Mouse (Mus musculus): ENCODE data around the gene Dnajc28. TPM values are rescaled to one million over a fixed set of nuclear protein-coding genes. Genes with fewer than 3 reads are reported as not detected.

Gene Dnajc28
- total and polyA plus RNA-seq, 2 experiments from 2014 or later, result 2.6 to 3.9 TPM

DNA sequence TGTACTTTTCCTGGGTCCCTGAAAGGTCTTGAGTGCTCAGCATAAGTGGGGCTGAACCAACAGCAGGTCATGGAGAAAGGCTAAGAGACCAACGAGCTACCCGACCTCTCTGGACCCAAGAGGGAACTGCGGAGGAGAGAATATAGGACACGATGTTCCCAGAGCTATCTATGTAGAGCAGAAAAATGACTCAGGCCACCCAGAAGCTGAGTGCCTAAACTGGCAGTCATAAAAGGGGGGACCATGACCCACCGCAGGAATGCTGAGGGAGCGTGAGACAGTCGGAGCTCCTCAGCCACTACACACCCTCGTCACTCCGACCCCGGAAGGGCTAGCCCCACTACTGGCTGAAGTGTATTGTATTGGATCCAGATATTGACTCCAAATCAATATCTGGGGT is 49.9 kb downstream of the Dnajc28 start:
- 88% methylated on average over 10 of the region's 10 CpGs for WGBS
- Histone ChIP-seq H3K36me3 (ENCODE audit: insufficient read depth, low read length) (0 out of 2 replicates have a peak, but pooled peaks cover 5% of the 10 kb centered on the region), H3K9ac (replicated peaks; ENCODE audit: low read length, poor library complexity, severe bottlenecking) (no peak overlapping the region), H3K9me3 (ENCODE audit: low read length) (no peaks in the 10 kb centered on the region), H3K4me3 (ENCODE audit: low read depth, low read length) (no peak overlapping the region), H3K27ac (ENCODE audit: low read depth, low read length) (no peak overlapping the region), H3K4me2 (ENCODE audit: low read depth, low read length, poor library complexity, severe bottlenecking) (no peak overlapping the region), H3K27me3 (ENCODE audit: insufficient read depth, low read length) (no peaks in the 10 kb centered on the region), H3K4me1 (ENCODE audit: insufficient read depth, low read length) (no peaks in the 10 kb centered on the region)
- DNase-seq (ENCODE audit: low spot score), result no peak
- ATAC-seq (ENCODE audit: low FRiP score), result no peak
- TF ChIP-seq CTCF (IDR thresholded peaks at IDR 0.05), result no peak

DNA sequence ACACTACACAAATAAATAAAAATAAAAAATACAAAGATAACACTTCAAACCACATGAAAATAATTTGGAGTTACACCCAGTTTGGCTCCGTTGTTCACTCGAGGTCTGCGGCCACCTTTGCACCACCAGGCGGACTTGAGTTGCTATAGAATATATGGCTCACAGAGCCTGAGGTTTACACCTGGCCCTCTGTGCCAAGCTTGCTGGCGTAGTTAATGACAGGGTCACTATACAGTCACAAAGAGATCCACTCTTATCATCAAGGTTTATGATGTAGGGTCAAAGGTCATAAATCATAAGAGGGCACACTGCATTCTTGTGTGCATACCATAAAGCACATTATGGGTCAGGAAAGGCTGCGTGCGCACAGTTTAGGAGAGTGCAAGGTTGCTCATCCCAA is 52.8 kb downstream of the Dnajc28 start:
- TF ChIP-seq CTCF (IDR thresholded peaks at IDR 0.05), result no peak
- H3K4me1 ChIP-seq (ENCODE audit: insufficient read depth, low read length), result no peaks in the 10 kb centered on the region
- no peak overlapping the region for H3K4me2 ChIP-seq (ENCODE audit: low read depth, low read length, poor library complexity, severe bottlenecking)
- WGBS, result 95% methylated on average over 7 of the region's 7 CpGs
- no peaks in the 10 kb centered on the region for H3K9me3 ChIP-seq (ENCODE audit: low read length)
- H3K27me3 ChIP-seq (ENCODE audit: insufficient read depth, low read length), result no peaks in the 10 kb centered on the region
- H3K36me3 ChIP-seq (ENCODE audit: insufficient read depth, low read length), result peaks cover 25% of the 10 kb centered on the region; the same call in 1 of the 2 replicates
- DNase-seq (ENCODE audit: low spot score) (no peak), ATAC-seq (ENCODE audit: low FRiP score) (no peak)
- no peak overlapping the region for H3K9ac ChIP-seq (replicated peaks; ENCODE audit: low read length, poor library complexity, severe bottlenecking)
- H3K27ac ChIP-seq (ENCODE audit: low read depth, low read length), result no peak overlapping the region
- no peak overlapping the region for H3K4me3 ChIP-seq (ENCODE audit: low read depth, low read length)

DNA sequence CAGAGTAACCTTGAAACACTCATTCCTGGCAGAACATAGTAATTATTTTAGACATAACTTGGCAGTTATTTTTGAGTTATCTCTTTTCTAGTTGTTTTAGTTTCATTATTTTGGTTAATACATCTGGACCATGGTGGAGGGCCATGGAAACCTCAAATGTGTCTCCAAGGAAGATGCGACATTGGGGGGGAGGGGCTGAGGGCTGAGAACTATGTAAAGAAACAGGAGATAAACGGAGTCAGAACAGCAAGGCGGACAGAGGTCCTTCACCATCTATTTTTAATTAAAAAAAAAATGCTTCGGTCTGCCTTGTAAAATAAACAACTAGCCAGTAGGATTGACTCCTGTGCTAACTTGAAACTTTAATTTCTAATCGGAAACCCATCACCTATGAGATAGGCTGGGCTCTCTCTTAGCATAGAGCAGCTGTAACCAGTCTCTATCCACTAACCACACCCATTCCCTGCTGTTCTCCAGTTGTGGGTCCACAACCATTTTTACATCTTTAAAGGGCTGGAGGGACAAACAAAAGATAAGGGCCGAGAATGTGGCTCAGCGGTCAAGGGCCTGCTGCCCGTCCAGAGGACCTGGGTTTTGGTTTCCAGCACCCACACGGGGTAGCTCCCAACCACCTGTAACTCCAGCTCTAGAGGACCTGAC is 53.4 kb downstream of the Dnajc28 start:
- DNase-seq (ENCODE audit: low spot score) (no peak), ATAC-seq (ENCODE audit: low FRiP score) (no peak)
- TF ChIP-seq CTCF (IDR thresholded peaks at IDR 0.05), result no peak
- Histone ChIP-seq H3K4me3 (ENCODE audit: low read depth, low read length) (no peak overlapping the region), H3K9ac (replicated peaks; ENCODE audit: low read length, poor library complexity, severe bottlenecking) (no peak overlapping the region), H3K27me3 (ENCODE audit: insufficient read depth, low read length) (no peaks in the 10 kb centered on the region), H3K36me3 (ENCODE audit: insufficient read depth, low read length) (peaks cover 25% of the 10 kb centered on the region; the same call in 1 of the 2 replicates), H3K27ac (ENCODE audit: low read depth, low read length) (no peak overlapping the region), H3K9me3 (ENCODE audit: low read length) (no peaks in the 10 kb centered on the region), H3K4me2 (ENCODE audit: low read depth, low read length, poor library complexity, severe bottlenecking) (no peak overlapping the region), H3K4me1 (ENCODE audit: insufficient read depth, low read length) (no peaks in the 10 kb centered on the region)
- WGBS, result 76% methylated on average over 9 of the region's 9 CpGs

DNA sequence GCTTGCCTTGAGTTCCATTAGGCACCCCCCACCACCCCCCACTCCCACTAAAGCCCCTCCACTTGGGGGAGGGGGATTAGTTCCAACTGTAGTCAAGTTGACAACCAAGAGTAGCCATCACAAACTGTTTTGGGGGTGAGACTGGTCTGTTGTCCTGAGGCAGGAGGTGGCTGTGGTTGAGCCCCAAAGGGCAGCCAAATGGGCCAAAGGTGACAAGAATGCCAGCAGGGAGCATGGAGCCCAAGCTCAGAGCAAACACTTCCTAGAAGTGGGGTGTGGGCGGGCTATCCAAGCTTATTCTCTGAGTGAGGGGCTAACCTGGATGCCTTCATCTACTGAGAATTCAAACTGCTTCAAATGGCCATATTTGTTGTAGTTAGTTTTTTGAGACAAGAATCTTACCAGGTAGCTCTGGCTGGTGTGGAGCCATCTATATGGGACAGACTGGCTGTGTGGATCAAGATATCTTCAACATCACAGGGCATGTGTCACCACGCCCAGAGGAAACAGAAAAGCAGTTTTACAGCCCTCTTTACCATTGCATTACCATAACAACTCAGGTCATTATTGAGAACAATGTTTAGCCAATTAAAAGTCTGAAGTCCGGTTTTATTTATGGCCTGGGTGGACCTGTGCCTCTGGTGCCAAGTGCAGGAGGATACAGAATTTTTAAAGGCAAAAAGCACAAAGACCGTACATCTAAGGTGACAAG is 54.1 kb downstream of the Dnajc28 start:
- whole genome bisulfite sequencing, result 89% methylated on average over 4 of the region's 4 CpGs
- Histone ChIP-seq H3K9me3 (ENCODE audit: low read length) (no peaks in the 10 kb centered on the region), H3K4me1 (ENCODE audit: insufficient read depth, low read length) (no peaks in the 10 kb centered on the region), H3K4me2 (ENCODE audit: low read depth, low read length, poor library complexity, severe bottlenecking) (no peak overlapping the region), H3K4me3 (ENCODE audit: low read depth, low read length) (no peak overlapping the region), H3K36me3 (ENCODE audit: insufficient read depth, low read length) (peaks cover 26% of the 10 kb centered on the region; the same call in 1 of the 2 replicates), H3K27me3 (ENCODE audit: insufficient read depth, low read length) (no peaks in the 10 kb centered on the region), H3K27ac (ENCODE audit: low read depth, low read length) (no peak overlapping the region), H3K9ac (replicated peaks; ENCODE audit: low read length, poor library complexity, severe bottlenecking) (no peak overlapping the region)
- no peak for TF ChIP-seq CTCF (IDR thresholded peaks at IDR 0.05)
- DNase-seq (ENCODE audit: low spot score), result no peak
- ATAC-seq (ENCODE audit: low FRiP score), result no peak

Other genes starting within 250 kb of the Dnajc28 start
- 32.2 and 33.5 TPM in 2 replicates for gene Ifnar2, start 246.2 kb downstream of the Dnajc28 start, total RNA-seq (2014; rRNA removed)
- 40.1 and 47.5 TPM in 2 replicates for gene Ifnar2, start 246.2 kb downstream of the Dnajc28 start, polyA plus RNA-seq (2015; fragmentation: Nextera tagmentation; extraction: Ambion mirVana)
- not detected in 2 replicates for gene Gm21970, start 227.3 kb downstream of the Dnajc28 start, total RNA-seq (2014; rRNA removed)
- not detected in 2 replicates for gene Gm21970, start 227.3 kb downstream of the Dnajc28 start, polyA plus RNA-seq (2015; fragmentation: Nextera tagmentation; extraction: Ambion mirVana)
- 5.5 and 7.5 TPM in 2 replicates for gene Il10rb, start 212.9 kb downstream of the Dnajc28 start, total RNA-seq (2014; rRNA removed)
- 10.5 and 12.8 TPM in 2 replicates for gene Il10rb, start 212.9 kb downstream of the Dnajc28 start, polyA plus RNA-seq (2015; fragmentation: Nextera tagmentation; extraction: Ambion mirVana)
- gene Ifnar1, start 133.8 kb downstream of the Dnajc28 start, total RNA-seq (2014; rRNA removed), result 61.1 and 78.9 TPM in 2 replicates
- gene Ifnar1, start 133.8 kb downstream of the Dnajc28 start, polyA plus RNA-seq (2015; fragmentation: Nextera tagmentation; extraction: Ambion mirVana), result 30.9 and 32.4 TPM in 2 replicates
- gene Ifngr2, start 72.0 kb downstream of the Dnajc28 start, total RNA-seq (2014; rRNA removed), result 59.3 and 75.1 TPM in 2 replicates
- 140 and 141 TPM in 2 replicates for gene Ifngr2, start 72.0 kb downstream of the Dnajc28 start, polyA plus RNA-seq (2015; fragmentation: Nextera tagmentation; extraction: Ambion mirVana)
- gene Tmem50b, start 21.2 kb downstream of the Dnajc28 start, total RNA-seq (2014; rRNA removed), result 78.2 and 83.9 TPM in 2 replicates
- 103 and 107 TPM in 2 replicates for gene Tmem50b, start 21.2 kb downstream of the Dnajc28 start, polyA plus RNA-seq (2015; fragmentation: Nextera tagmentation; extraction: Ambion mirVana)
- 33.8 and 40.5 TPM in 2 replicates for gene Gart, start 27.9 kb upstream of the Dnajc28 start, total RNA-seq (2014; rRNA removed)
- gene Gart, start 27.9 kb upstream of the Dnajc28 start, polyA plus RNA-seq (2015; fragmentation: Nextera tagmentation; extraction: Ambion mirVana), result 38.2 and 45.2 TPM in 2 replicates
- 256 and 257 TPM in 2 replicates for gene Son, start 28.5 kb upstream of the Dnajc28 start, total RNA-seq (2014; rRNA removed)
- gene Son, start 28.5 kb upstream of the Dnajc28 start, polyA plus RNA-seq (2015; fragmentation: Nextera tagmentation; extraction: Ambion mirVana), result 82.3 and 98.4 TPM in 2 replicates
- gene Donson, start 69.7 kb upstream of the Dnajc28 start, total RNA-seq (2014; rRNA removed), result 18.3 and 28.8 TPM in 2 replicates
- gene Donson, start 69.7 kb upstream of the Dnajc28 start, polyA plus RNA-seq (2015; fragmentation: Nextera tagmentation; extraction: Ambion mirVana), result 14.0 and 15.5 TPM in 2 replicates
- gene Cryzl1, start 109.9 kb upstream of the Dnajc28 start, total RNA-seq (2014; rRNA removed), result 42.9 and 68.7 TPM in 2 replicates
- gene Cryzl1, start 109.9 kb upstream of the Dnajc28 start, polyA plus RNA-seq (2015; fragmentation: Nextera tagmentation; extraction: Ambion mirVana), result 93.0 and 100 TPM in 2 replicates
- gene Itsn1, start 110.3 kb upstream of the Dnajc28 start, total RNA-seq (2014; rRNA removed), result 78.7 and 84.7 TPM in 2 replicates
- gene Itsn1, start 110.3 kb upstream of the Dnajc28 start, polyA plus RNA-seq (2015; fragmentation: Nextera tagmentation; extraction: Ambion mirVana), result 34.0 and 34.7 TPM in 2 replicates

Measured in midbrain, postnatal 0 days (tissue).